Mouse (Mus musculus): ENCODE measurements at regions not wholly inside any gene's neighbourhood (a gene's known extent, or its start where the extent isn't known, plus 50 kb on each side); places are given as distances from the start of the nearest gene placed in this dataset.

GRCm38 (mm10) chr17:54821059-54821458 is 522.2 kb upstream of the Slc5a7 start:
- no peak for DNase-seq (ENCODE audit: extremely low read depth, low read depth, low spot score)

DNA sequence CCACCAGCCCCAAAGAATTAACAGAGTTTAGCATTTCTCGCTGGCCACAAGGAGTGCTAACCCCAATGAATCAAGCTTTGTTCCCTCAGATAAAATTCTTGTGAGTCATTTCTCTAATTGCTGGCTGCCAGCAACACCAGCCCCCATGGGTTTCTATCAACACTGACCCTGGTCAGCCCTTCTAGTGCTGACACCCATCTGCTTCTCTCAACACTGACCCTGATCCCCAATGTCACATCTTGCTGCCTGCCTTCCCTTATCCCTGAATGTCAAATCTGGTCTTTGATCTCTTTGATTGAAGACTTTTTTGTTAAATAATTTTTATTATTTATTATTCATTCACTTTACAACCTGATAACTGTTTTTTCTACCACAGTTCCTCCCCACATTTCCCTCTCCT is 554.8 kb upstream of the Slc5a7 start:
- DNase-seq (ENCODE audit: extremely low read depth, low read depth, low spot score) = no peak

GRCm38 (mm10) chr17:54896198-54896597 is 549.0 kb upstream of the St6gal2 start:
- DNase-seq (ENCODE audit: extremely low read depth, low read depth, low spot score) = no peak

DNA sequence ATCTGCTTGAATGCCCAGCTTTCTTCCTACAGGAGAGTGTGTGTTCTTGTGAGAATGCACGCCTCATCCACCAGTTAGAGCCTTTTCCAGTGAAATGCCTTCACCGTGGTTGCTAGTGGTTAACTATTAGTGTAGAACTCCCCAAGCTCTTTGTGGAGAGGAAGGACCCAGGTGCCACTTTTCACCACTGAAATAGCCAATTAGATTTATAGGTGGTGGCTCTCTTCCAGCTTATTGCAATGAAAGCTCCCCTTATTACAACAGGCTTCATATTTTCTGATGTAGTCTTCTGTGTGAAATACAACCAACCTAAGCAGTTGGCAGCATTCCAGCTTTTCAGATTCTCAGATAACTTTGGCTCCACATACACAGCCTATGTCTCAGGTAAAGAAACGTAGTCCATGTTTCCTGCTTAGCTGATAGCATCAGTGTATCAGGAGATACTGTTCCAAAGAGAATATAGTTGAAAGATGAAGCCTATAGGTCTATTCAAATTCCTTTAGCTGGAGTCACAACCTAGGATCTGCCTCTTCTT is 515.9 kb upstream of the St6gal2 start:
- DNase-seq (ENCODE audit: extremely low read depth, low read depth, low spot score) = peak; percentile 62

GRCm38 (mm10) chr17:54943380-54944047 is 501.7 kb upstream of the St6gal2 start:
- no peak for DNase-seq (ENCODE audit: extremely low read depth, low read depth, low spot score)

- no peak for DNase-seq (ENCODE audit: extremely low read depth, low read depth, low spot score)
Observed at GRCm38 (mm10) chr17:54944288-54944931, 500.8 kb upstream of the St6gal2 start.

Measured in fat pad, adult 2 months (tissue).